Mouse (Mus musculus): ENCODE measurements at regions not wholly inside any gene's neighbourhood (a gene's known extent, or its start where the extent isn't known, plus 50 kb on each side); places are given as distances from the start of the nearest gene placed in this dataset.

DNA sequence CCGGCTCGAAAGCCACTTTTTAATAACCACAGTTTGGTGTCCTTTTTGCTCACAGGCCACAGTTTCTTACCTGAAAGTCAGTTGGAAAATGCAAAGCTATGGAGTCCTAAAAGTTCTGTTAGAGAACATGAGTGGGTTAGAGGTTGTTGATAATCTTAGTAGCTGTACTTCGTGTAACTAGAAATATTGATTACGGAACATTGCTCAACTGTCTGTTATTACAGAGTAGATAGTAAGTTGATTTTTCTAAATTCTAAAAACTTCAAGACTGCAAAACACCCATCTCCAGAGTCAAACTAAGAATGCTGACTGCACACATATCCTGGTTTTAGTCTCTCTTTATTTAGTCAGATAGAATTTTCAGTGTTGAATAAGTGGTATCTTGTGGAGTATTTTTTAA is 111.0 kb downstream of the Slc38a4 start:
- no peak overlapping the region for H3K9ac ChIP-seq
- H3K27me3 ChIP-seq (replicated peaks): no peaks in the 10 kb centered on the region
- 94% methylated on average over 4 of the region's 4 CpGs for WGBS
- no peak for ATAC-seq (replicated peaks)
- H3K9me3 ChIP-seq: no peaks in the 10 kb centered on the region
- no peak overlapping the region for H3K4me2 ChIP-seq
- H3K4me3 ChIP-seq: no peak overlapping the region
- H3K36me3 ChIP-seq (replicated peaks): no peaks in the 10 kb centered on the region
- no peak overlapping the region for H3K27ac ChIP-seq
- no peaks in the 10 kb centered on the region for H3K4me1 ChIP-seq

DNA sequence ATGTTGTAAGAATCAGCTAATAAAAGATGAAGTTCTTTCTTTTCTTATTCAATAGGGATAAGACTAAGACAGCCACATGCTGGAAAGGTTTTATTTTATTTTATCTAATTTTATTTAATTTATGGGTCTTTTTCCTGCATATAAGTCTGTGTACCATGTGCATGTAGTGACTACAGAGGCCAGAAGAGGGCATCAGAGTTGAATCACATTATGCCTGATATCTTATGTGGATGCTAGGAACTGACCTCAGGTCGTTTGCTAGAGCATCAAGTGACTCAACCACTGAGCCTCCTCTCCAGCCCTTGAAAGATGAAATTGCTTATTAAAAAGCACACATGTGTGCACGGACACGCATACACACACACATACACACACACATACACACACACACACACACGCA is 113.1 kb downstream of the Slc38a4 start:
- 92% methylated on average over 4 of the region's 4 CpGs for WGBS

DNA sequence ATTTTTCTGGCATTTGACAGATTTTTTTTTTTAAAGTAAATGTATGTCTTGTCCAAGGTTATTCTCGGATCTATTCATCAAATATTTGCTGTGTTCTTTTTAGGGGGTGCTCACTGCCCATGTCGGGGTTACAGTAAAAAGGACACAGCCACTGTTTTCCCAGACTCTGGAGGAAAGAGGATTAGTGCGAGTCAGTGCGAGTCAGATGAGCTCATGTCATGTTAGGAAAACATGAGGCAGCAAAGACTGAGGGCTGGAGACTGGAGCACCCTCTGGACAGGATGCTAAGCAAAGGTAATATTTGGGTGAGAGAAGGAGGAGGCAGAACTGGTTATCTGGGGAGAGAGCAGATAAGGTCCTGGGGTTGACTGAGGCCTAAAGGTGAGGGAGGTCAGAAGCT is 117.3 kb downstream of the Slc38a4 start:
- no peak overlapping the region for H3K27ac ChIP-seq
- no peaks in the 10 kb centered on the region for H3K9me3 ChIP-seq
- no peaks in the 10 kb centered on the region for H3K27me3 ChIP-seq (replicated peaks)
- no peaks in the 10 kb centered on the region for H3K4me1 ChIP-seq
- no peak overlapping the region for H3K9ac ChIP-seq
- ATAC-seq (replicated peaks): no peak
- no peaks in the 10 kb centered on the region for H3K36me3 ChIP-seq (replicated peaks)
- H3K4me2 ChIP-seq: no peak overlapping the region
- H3K4me3 ChIP-seq: no peak overlapping the region
- 78% methylated on average over 4 of the region's 4 CpGs for WGBS

More for the DNA sequence above, 113.1 kb downstream of the Slc38a4 start:
- ATAC-seq (replicated peaks): no peak
- H3K4me1 ChIP-seq: no peaks in the 10 kb centered on the region
- no peaks in the 10 kb centered on the region for H3K9me3 ChIP-seq
- no peak overlapping the region for H3K4me3 ChIP-seq
- H3K27ac ChIP-seq: no peak overlapping the region
- no peaks in the 10 kb centered on the region for H3K36me3 ChIP-seq (replicated peaks)
- H3K4me2 ChIP-seq: no peak overlapping the region
- H3K9ac ChIP-seq: no peak overlapping the region
- no peaks in the 10 kb centered on the region for H3K27me3 ChIP-seq (replicated peaks)

DNA sequence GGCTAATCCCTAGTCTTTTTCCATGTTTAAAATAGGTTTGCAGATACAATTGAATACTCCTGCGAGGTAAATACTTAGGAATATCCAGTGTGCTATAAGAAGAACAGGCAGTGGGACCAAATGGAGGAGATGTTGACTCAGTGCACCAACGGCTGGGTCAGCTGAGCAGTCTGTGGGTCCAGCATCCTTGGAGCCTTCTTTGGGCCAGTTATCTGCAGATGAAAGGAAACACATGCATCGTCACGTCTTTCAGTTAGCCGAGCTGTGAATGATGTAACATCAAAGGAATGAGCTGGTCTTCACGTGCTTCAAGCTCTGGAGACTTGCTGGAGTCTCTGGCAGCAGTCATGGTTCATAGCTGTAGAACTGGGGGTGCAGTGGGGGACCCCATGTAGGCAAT is 118.1 kb downstream of the Slc38a4 start:
- ATAC-seq (replicated peaks): no peak

DNA sequence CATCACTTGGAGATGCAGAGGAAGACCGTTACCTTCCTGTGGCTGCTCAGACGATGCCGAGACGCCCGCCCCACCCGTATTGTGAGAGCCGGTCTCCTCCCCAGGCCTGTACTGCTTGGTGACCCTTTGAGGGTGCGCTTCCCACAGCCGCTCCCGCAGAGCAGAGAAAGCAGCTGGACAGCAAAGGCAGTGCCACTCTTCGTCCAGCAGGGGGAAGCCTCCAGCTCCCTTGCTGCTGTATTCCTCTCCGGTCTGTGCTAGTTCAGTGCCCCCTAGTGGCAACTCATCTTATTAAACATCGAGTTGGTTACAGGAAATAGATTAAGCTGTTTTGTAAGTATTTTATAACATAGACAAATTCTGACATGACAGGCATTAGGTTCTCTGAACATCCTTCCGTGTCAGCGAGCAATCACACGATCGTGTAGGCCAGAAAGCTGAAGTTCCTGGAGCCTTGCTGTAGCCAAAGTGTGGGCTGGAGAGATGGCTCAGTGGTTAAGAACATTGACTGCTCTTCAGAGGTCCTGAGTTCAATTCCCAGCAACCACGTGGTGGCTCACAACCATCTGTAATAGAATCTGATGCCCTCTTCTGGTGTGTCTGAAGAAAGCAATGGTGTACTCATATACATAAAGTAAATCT is 118.9 kb downstream of the Slc38a4 start:
- no peaks in the 10 kb centered on the region for H3K27me3 ChIP-seq (replicated peaks)
- ATAC-seq (replicated peaks): peak; percentile 90
- H3K9ac ChIP-seq: peak overlapping the region; percentile 26; the same call in 1 of the 2 replicates
- H3K4me1 ChIP-seq: no peaks in the 10 kb centered on the region
- WGBS: 7% methylated on average over 18 of the region's 18 CpGs
- H3K27ac ChIP-seq: no peak overlapping the region
- H3K9me3 ChIP-seq: no peaks in the 10 kb centered on the region
- peak overlapping the region; percentile 50 for H3K4me2 ChIP-seq
- H3K4me3 ChIP-seq: peak overlapping the region; percentile 26
- H3K36me3 ChIP-seq (replicated peaks): no peaks in the 10 kb centered on the region

More for the DNA sequence above, 118.1 kb downstream of the Slc38a4 start:
- Histone ChIP-seq H3K9ac (no peak overlapping the region), H3K27ac (no peak overlapping the region), H3K4me2 (no peak overlapping the region), H3K4me1 (no peaks in the 10 kb centered on the region), H3K27me3 (replicated peaks) (no peaks in the 10 kb centered on the region), H3K4me3 (no peak overlapping the region), H3K36me3 (replicated peaks) (no peaks in the 10 kb centered on the region), H3K9me3 (no peaks in the 10 kb centered on the region)
- 77% methylated on average over 6 of the region's 6 CpGs for WGBS

DNA sequence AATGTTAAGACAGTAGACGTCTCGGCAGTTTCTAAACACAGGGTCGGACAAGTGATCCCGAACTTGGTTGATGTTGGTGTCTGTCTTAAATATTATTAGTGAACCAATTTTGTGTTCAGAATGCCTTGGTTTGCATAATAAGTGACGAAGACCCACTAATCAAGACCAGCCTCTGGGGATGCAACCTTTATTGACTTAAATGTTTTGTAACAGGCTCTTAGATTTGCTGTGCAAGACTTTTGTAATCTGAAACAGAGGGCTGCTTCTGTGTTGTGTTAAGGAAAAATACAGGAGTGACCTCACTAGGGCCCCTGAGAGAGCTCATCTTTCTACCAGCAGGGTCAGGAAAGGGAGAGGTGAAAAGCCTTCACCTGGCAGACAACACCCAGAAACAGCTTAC is 119.5 kb downstream of the Slc38a4 start:
- Histone ChIP-seq H3K9ac (peak overlapping the region; percentile 26; the same call in 1 of the 2 replicates), H3K4me1 (no peaks in the 10 kb centered on the region), H3K36me3 (replicated peaks) (no peaks in the 10 kb centered on the region), H3K4me3 (peak overlapping the region; percentile 26; the same call in 1 of the 2 replicates), H3K4me2 (peak overlapping the region; percentile 50), H3K27me3 (replicated peaks) (no peaks in the 10 kb centered on the region), H3K9me3 (no peaks in the 10 kb centered on the region), H3K27ac (no peak overlapping the region)
- WGBS: 86% methylated on average over 5 of the region's 5 CpGs
- no peak for ATAC-seq (replicated peaks)

GRCm38 (mm10) chr15:96933451-96933850 is 122.3 kb downstream of the Slc38a4 start:
- no peaks in the 10 kb centered on the region for H3K36me3 ChIP-seq (replicated peaks)
- no peak for ATAC-seq (replicated peaks)
- H3K27ac ChIP-seq: no peak overlapping the region
- no peaks in the 10 kb centered on the region for H3K4me1 ChIP-seq
- WGBS: 37% methylated on average over 3 of the region's 3 CpGs
- H3K9ac ChIP-seq: no peak overlapping the region
- no peak overlapping the region for H3K4me3 ChIP-seq
- no peaks in the 10 kb centered on the region for H3K9me3 ChIP-seq
- H3K27me3 ChIP-seq (replicated peaks): no peaks in the 10 kb centered on the region
- H3K4me2 ChIP-seq: no peak overlapping the region

DNA sequence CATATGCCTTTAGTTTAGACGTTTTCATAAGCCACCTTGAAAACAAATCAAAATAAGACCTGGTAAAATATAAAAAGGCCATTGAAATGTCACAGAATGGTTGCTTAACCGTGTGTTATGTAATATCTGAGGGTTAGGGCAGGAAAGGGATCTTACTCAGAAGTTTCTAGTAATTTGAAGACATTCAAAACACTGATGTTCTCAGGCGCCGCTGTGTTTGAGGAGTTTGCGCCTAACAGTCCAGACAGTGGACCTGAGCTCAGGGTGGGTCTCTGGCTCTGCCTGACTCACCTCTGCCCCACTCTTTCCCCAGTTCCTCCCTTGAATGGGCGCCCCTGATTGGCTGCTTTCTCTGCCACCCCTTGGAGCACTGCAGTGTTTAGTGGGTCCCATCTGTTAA is 125.2 kb downstream of the Slc38a4 start:
- no peaks in the 10 kb centered on the region for H3K9me3 ChIP-seq
- no peak overlapping the region for H3K4me3 ChIP-seq
- H3K4me2 ChIP-seq: no peak overlapping the region
- H3K36me3 ChIP-seq (replicated peaks): no peaks in the 10 kb centered on the region
- 80% methylated on average over 6 of the region's 6 CpGs for WGBS
- H3K27me3 ChIP-seq (replicated peaks): no peaks in the 10 kb centered on the region
- H3K4me1 ChIP-seq: no peaks in the 10 kb centered on the region
- H3K27ac ChIP-seq: no peak overlapping the region
- no peak overlapping the region for H3K9ac ChIP-seq
- ATAC-seq (replicated peaks): no peak

GRCm38 (mm10) chr15:96929788-96930187 is 126.0 kb downstream of the Slc38a4 start:
- Histone ChIP-seq H3K27ac (no peak overlapping the region), H3K4me1 (no peaks in the 10 kb centered on the region), H3K4me3 (no peak overlapping the region), H3K4me2 (no peak overlapping the region), H3K9ac (no peak overlapping the region), H3K9me3 (no peaks in the 10 kb centered on the region), H3K36me3 (replicated peaks) (no peaks in the 10 kb centered on the region), H3K27me3 (replicated peaks) (no peaks in the 10 kb centered on the region)
- 82% methylated on average over 4 of the region's 4 CpGs for whole genome bisulfite sequencing
- no peak for ATAC-seq (replicated peaks)

DNA sequence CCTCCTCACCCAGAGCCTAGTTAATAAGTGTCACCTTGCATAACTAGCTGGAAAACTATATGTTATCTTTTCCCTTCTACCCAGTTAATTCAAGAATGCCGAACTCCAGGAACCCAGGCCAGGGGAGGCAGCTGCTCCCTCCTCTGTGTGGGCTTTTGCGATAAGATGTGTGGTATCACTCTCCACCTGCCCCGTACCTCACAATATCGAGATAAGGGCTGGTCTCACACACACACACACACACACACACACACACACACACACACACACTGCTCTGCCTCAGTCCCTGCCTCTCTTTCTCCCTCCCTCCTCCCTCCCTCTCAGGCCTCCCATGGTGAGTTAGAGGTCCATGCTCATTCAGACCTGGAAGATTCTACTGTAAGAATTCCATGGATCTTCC is 127.1 kb downstream of the Slc38a4 start:
- Histone ChIP-seq H3K27ac (no peak overlapping the region), H3K4me3 (no peak overlapping the region), H3K9ac (no peak overlapping the region), H3K36me3 (replicated peaks) (no peaks in the 10 kb centered on the region), H3K4me1 (no peaks in the 10 kb centered on the region), H3K9me3 (no peaks in the 10 kb centered on the region), H3K4me2 (no peak overlapping the region), H3K27me3 (replicated peaks) (no peaks in the 10 kb centered on the region)
- WGBS: 95% methylated on average over 4 of the region's 4 CpGs
- ATAC-seq (replicated peaks): no peak

DNA sequence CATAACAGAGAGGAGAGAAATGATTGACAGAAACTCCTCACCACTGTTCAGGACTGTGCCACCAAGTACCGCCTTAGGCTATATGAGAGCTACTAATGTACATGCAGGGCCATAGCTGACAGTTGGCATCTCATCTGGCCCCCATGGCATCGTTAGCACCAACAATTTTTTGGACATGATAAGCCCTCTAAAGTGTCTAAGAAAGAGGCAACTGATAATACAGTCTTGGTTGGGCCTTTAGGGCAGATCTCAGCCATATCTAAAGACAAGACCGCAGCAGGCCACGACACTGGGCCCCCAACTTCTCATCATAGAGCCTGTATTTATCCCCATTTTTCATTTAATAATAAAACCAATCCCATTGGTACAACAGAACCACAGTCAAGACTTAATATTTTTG is 128.1 kb downstream of the Slc38a4 start:
- H3K27ac ChIP-seq: no peak overlapping the region
- no peak overlapping the region for H3K4me3 ChIP-seq
- H3K9me3 ChIP-seq: no peaks in the 10 kb centered on the region
- ATAC-seq (replicated peaks): no peak
- no peak overlapping the region for H3K9ac ChIP-seq
- no peaks in the 10 kb centered on the region for H3K4me1 ChIP-seq
- no peaks in the 10 kb centered on the region for H3K27me3 ChIP-seq (replicated peaks)
- no peak overlapping the region for H3K4me2 ChIP-seq
- 90% methylated on average over 4 of the region's 4 CpGs for WGBS
- H3K36me3 ChIP-seq (replicated peaks): no peaks in the 10 kb centered on the region

- no peaks in the 10 kb centered on the region for H3K36me3 ChIP-seq (replicated peaks)
- H3K9me3 ChIP-seq: no peaks in the 10 kb centered on the region
- H3K4me2 ChIP-seq: no peak overlapping the region
- no peak overlapping the region for H3K9ac ChIP-seq
- H3K4me3 ChIP-seq: no peak overlapping the region
- ATAC-seq (replicated peaks): no peak
- no peaks in the 10 kb centered on the region for H3K27me3 ChIP-seq (replicated peaks)
- no peaks in the 10 kb centered on the region for H3K4me1 ChIP-seq
- 63% methylated on average over 1 of the region's 1 CpGs for WGBS
- no peak overlapping the region for H3K27ac ChIP-seq
Measured at GRCm38 (mm10) chr15:96926660-96927059, 129.1 kb downstream of the Slc38a4 start.

DNA sequence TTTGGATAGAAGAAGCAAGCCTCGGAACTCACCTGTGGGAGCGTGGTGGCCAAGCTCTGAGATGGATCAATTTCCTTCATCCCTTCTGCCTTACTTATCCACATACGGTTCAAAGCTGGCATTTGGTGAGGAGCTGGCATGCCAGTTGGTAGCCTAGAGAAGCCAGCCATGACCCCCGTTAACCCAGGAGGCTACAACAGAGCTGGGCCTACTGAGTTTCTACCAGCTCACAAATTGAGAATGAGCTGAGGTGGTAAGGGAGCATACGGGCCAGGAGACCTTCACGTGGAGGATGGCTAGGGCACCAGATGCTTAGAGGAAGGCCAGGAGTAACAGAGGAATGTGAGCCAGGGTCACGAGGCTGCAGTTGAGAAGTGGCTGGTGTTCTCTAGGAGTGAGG is 139.2 kb downstream of the Slc38a4 start:
- no peaks in the 10 kb centered on the region for H3K9me3 ChIP-seq
- no peak overlapping the region for H3K4me2 ChIP-seq
- no peaks in the 10 kb centered on the region for H3K27me3 ChIP-seq (replicated peaks)
- no peak overlapping the region for H3K9ac ChIP-seq
- no peak for ATAC-seq (replicated peaks)
- no peak overlapping the region for H3K4me3 ChIP-seq
- no peak overlapping the region for H3K27ac ChIP-seq
- no peaks in the 10 kb centered on the region for H3K4me1 ChIP-seq
- no peaks in the 10 kb centered on the region for H3K36me3 ChIP-seq (replicated peaks)
- 92% methylated on average over 7 of the region's 7 CpGs for WGBS

All from midbrain, embryonic 15.5 days (tissue).